Mouse (Mus musculus): ENCODE measurements around the gene Mgp. TPM values are rescaled to one million over a fixed set of nuclear protein-coding genes. Genes with fewer than 3 reads are reported as not detected.

Gene Mgp
- polyA plus RNA-seq, 1 experiment: 117 TPM

DNA sequence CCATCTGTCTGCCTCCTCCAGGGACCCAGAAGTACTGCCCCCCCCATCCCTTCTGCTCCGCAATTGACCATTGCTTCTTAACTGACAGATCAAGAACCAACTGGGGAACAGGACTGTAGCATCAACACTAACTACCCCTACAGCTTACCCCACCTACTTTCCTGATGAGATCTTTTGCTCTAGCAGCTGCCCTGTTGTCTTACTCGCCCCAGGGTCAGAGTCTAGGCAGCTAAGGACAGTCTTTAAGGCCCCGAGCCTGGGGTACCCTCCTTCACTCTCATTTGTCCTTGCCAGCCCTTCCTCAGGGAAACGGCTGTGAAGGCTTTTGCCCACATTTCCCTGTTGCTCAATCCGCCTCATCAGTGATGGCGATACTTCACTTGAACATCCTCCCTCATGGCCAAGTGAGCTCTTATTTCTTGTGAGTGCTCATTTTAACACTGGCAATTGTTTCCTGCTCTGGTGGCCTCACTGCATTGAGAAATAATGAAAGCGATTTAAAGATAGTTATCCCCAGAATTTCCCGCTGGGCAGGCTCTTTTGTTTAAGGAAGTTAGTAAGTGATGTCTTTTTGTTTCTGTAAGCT is 28.4 kb upstream of the Mgp start:
- H3K27ac ChIP-seq (ENCODE audit: control insufficient read depth, insufficient read depth, low read depth, low read length, poor library complexity): no peak overlapping the region
- H3K4me3 ChIP-seq (replicated peaks; ENCODE audit: control insufficient read depth, low read depth, low read length): no peak overlapping the region
- 29% methylated on average over 8 of the region's 8 CpGs for WGBS
- H3K4me1 ChIP-seq (ENCODE audit: control insufficient read depth, insufficient read depth, low read length): no peaks in the 10 kb centered on the region; the same call in 1 of the 2 replicates
- no peak for TF ChIP-seq POLR2A (IDR thresholded peaks at IDR 0.05; ENCODE audit: borderline replicate concordance, control insufficient read depth, low read depth, low read length)
- no peak for TF ChIP-seq CTCF (IDR thresholded peaks at IDR 0.05; ENCODE audit: control insufficient read depth, insufficient read depth, low read length)

DNA sequence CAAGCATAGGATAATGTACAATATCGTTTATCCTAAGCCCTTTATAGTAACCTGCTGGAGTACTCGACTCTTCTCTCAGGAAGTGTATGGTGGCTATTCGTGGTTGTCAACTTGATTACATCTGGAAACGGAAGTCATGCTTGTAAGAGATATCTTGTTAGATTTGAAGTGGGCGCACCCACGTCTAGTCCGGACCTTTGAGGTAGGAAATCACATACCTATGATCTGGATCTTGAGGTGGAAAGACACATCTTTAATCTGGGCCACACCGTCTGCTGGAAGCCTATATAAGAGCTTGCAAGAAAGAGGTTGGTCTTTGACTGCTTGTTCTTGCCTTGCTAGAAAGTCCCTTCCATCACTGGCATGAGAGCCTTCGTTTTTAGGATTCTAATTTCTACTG is 26.9 kb upstream of the Mgp start:
- H3K4me3 ChIP-seq (replicated peaks; ENCODE audit: control insufficient read depth, low read depth, low read length): no peak overlapping the region
- 17% methylated on average over 9 of the region's 9 CpGs for WGBS
- H3K4me1 ChIP-seq (ENCODE audit: control insufficient read depth, insufficient read depth, low read length): no peaks in the 10 kb centered on the region; the same call in 1 of the 2 replicates
- no peak overlapping the region for H3K27ac ChIP-seq (ENCODE audit: control insufficient read depth, insufficient read depth, low read depth, low read length, poor library complexity)
- TF ChIP-seq POLR2A (IDR thresholded peaks at IDR 0.05; ENCODE audit: borderline replicate concordance, control insufficient read depth, low read depth, low read length): no peak
- TF ChIP-seq CTCF (IDR thresholded peaks at IDR 0.05; ENCODE audit: control insufficient read depth, insufficient read depth, low read length): no peak

DNA sequence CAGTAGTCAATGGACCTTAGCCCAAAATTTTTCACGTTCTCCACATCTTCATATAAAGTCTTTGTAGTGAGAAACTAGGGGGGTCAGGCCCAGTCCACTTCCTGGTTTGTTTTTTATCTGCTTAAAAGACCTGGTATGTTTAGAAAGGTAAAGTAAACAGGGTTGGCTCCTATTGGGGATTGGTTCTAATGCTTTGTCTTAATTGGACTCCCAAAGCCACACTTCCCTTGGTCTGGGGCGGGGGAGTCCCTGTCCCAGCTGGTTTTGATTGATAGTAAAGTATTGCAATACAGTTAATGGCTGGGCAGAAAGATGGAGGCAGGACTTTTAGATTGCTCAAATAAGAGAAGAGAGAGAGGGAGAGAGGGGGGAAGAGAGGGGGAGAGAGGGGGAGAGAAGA is 25.4 kb upstream of the Mgp start:
- H3K4me1 ChIP-seq (ENCODE audit: control insufficient read depth, insufficient read depth, low read length): no peaks in the 10 kb centered on the region; the same call in 1 of the 2 replicates
- TF ChIP-seq POLR2A (IDR thresholded peaks at IDR 0.05; ENCODE audit: borderline replicate concordance, control insufficient read depth, low read depth, low read length) (no peak), CTCF (IDR thresholded peaks at IDR 0.05; ENCODE audit: control insufficient read depth, insufficient read depth, low read length) (no peak)
- WGBS: 26% methylated on average over 2 of the region's 2 CpGs
- H3K27ac ChIP-seq (ENCODE audit: control insufficient read depth, insufficient read depth, low read depth, low read length, poor library complexity): no peak overlapping the region
- H3K4me3 ChIP-seq (replicated peaks; ENCODE audit: control insufficient read depth, low read depth, low read length): no peak overlapping the region

DNA sequence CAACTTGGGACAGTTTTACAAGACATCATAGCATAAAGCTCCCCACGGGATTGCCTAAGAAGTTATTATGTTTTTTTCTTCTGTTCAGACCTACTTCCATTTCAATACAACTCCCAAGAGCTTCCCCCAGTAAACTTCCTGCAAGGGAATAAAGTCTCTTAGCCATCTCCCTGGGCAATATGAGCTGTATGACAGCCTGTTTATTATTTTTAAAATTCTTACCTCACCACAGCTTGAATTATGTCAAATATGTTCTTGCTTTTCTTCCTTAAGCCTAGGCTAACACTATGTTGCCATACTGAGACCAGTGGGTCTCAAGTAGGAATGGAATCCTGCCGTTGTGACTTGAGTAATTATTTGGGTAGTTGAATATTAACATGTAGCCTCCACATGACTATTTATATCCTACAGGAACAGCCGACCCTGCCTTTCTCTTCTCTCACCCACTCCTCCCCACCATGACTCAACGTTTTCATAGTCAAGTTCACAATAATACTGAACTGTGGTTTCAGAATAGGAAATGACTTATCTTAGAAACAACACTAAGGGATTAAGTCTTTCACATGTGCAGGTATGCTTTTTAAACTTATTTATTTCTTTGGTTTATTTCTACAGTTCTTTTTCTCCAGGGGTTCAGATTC is 24.9 kb upstream of the Mgp start:
- WGBS: 13% methylated on average over 4 of the region's 4 CpGs
- H3K4me1 ChIP-seq (ENCODE audit: control insufficient read depth, insufficient read depth, low read length): no peaks in the 10 kb centered on the region; the same call in 1 of the 2 replicates
- TF ChIP-seq POLR2A (IDR thresholded peaks at IDR 0.05; ENCODE audit: borderline replicate concordance, control insufficient read depth, low read depth, low read length): no peak

DNA sequence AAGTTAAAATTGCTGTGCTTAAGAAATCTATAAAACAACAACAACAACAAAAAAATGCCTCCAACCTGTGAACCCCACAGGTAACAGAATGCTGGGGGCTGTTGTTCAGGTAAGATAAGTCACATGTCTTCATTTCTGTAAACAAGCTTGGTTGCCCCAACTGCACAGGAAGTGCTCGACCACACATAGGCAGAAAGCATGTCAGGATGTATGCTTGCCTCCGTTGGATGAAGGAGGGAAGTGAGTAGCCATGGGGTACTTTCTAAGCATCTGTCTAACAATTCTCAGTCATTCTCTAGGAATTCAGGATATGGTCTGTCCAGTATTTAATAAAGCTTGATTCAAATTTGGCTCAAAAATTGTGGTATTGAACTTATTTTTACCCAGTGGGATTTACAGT is 23.3 kb upstream of the Mgp start:
- H3K4me3 ChIP-seq (replicated peaks; ENCODE audit: control insufficient read depth, low read depth, low read length): no peak overlapping the region
- H3K4me1 ChIP-seq (ENCODE audit: control insufficient read depth, insufficient read depth, low read length): no peaks in the 10 kb centered on the region; the same call in 1 of the 2 replicates
- TF ChIP-seq POLR2A (IDR thresholded peaks at IDR 0.05; ENCODE audit: borderline replicate concordance, control insufficient read depth, low read depth, low read length): no peak
- no peak for TF ChIP-seq CTCF (IDR thresholded peaks at IDR 0.05; ENCODE audit: control insufficient read depth, insufficient read depth, low read length)
- no peak overlapping the region for H3K27ac ChIP-seq (ENCODE audit: control insufficient read depth, insufficient read depth, low read depth, low read length, poor library complexity)
- 6% methylated on average over 2 of the region's 2 CpGs for WGBS

More for the DNA sequence above, 24.9 kb upstream of the Mgp start:
- no peak overlapping the region for H3K4me3 ChIP-seq (replicated peaks; ENCODE audit: control insufficient read depth, low read depth, low read length)
- no peak overlapping the region for H3K27ac ChIP-seq (ENCODE audit: control insufficient read depth, insufficient read depth, low read depth, low read length, poor library complexity)

GRCm38 (mm10) chr6:136898222-136898621 is 22.6 kb upstream of the Mgp start:
- Histone ChIP-seq H3K27ac (ENCODE audit: control insufficient read depth, insufficient read depth, low read depth, low read length, poor library complexity) (no peak overlapping the region), H3K4me1 (ENCODE audit: control insufficient read depth, insufficient read depth, low read length) (no peaks in the 10 kb centered on the region; the same call in 1 of the 2 replicates), H3K4me3 (replicated peaks; ENCODE audit: control insufficient read depth, low read depth, low read length) (no peak overlapping the region)
- 14% methylated on average over 4 of the region's 4 CpGs for WGBS
- TF ChIP-seq POLR2A (IDR thresholded peaks at IDR 0.05; ENCODE audit: borderline replicate concordance, control insufficient read depth, low read depth, low read length): no peak
- TF ChIP-seq CTCF (IDR thresholded peaks at IDR 0.05; ENCODE audit: control insufficient read depth, insufficient read depth, low read length): no peak

DNA sequence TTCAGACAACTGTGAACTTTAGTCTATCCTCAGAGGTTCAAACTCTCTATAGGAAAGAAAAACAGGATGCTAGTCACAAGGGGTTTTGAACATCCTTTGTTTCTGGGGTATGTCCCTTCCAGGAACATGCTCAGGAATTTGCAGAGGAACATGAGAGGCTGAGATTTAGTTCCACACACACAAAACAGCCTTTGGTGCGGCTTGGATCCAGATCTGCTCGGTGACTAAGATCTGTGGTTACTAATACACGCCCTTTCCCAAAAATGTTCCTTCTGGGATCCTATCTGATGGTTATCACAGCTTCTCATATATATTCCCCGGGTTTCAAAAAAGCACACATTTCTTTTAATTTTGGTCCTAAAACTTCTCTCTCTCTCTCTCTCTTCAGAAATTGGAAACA is 22.2 kb upstream of the Mgp start:
- TF ChIP-seq POLR2A (IDR thresholded peaks at IDR 0.05; ENCODE audit: borderline replicate concordance, control insufficient read depth, low read depth, low read length) (no peak), CTCF (IDR thresholded peaks at IDR 0.05; ENCODE audit: control insufficient read depth, insufficient read depth, low read length) (no peak)
- WGBS: 62% methylated on average over 4 of the region's 4 CpGs
- Histone ChIP-seq H3K4me3 (replicated peaks; ENCODE audit: control insufficient read depth, low read depth, low read length) (no peak overlapping the region), H3K27ac (ENCODE audit: control insufficient read depth, insufficient read depth, low read depth, low read length, poor library complexity) (no peak overlapping the region), H3K4me1 (ENCODE audit: control insufficient read depth, insufficient read depth, low read length) (no peaks in the 10 kb centered on the region; the same call in 1 of the 2 replicates)

DNA sequence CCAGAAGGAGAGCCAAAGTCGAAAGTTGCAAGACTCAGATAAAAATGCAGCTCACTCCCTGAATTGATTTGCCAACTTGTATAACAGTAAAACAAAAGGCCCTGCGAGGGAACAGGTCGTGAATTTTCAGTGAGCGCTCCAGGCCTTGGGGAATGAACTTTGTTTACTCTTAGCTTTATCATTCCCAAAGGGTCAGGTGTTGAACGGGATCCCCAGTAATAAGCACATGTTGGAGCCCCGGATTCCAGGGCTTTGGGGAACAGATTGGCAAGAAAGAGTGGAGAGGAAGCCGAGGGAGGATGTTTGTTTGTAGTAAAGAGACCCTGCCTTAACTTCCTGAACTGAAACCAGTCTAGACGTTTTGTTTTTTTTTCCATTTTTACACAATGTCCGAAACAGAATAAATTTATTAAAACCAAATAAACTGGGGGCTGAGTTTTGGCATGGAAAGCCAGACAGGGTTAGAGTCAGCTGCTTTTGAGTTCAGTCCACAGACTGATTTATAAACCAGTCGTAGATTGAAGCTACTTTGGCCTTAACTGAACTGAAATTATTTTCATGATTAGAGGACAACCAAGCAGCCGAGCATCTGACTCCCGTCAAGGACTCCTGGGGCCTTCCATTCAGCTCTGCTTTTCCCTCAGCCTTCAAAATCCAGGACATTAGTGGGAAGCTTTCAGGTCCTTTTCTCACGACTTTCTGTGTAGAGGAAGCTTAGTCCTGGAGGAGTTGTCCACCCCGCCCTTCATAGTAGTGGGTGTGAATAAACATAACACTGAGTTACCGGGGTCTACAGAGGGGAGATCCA is 19.1 kb upstream of the Mgp start:
- TF ChIP-seq POLR2A (IDR thresholded peaks at IDR 0.05; ENCODE audit: borderline replicate concordance, control insufficient read depth, low read depth, low read length) (no peak), CTCF (IDR thresholded peaks at IDR 0.05; ENCODE audit: control insufficient read depth, insufficient read depth, low read length) (no peak)
- Histone ChIP-seq H3K4me3 (replicated peaks; ENCODE audit: control insufficient read depth, low read depth, low read length) (no peak overlapping the region), H3K27ac (ENCODE audit: control insufficient read depth, insufficient read depth, low read depth, low read length, poor library complexity) (no peak overlapping the region), H3K4me1 (ENCODE audit: control insufficient read depth, insufficient read depth, low read length) (no peaks in the 10 kb centered on the region; the same call in 1 of the 2 replicates)
- 45% methylated on average over 15 of the region's 15 CpGs for WGBS
